Mouse (Mus musculus): ENCODE measurements around the gene Hnrnpl. TPM values are rescaled to one million over a fixed set of nuclear protein-coding genes. Genes with fewer than 3 reads are reported as not detected.

The Hnrnpl gene
- total and polyA plus RNA-seq, 2 experiments from 2014 or later, result 171 to 259 TPM

- WGBS, result 60% methylated on average over 8 of the region's 8 CpGs
- no peak for ATAC-seq (ENCODE audit: insufficient read depth, low read depth)
- H3K27me3 ChIP-seq (ENCODE audit: control insufficient read depth, insufficient read depth, low read length), result no peaks in the 10 kb centered on the region
Observed at GRCm38 (mm10) chr7:28790066-28790806, 18.1 kb upstream of the Hnrnpl start.

GRCm38 (mm10) chr7:28791706-28792105 is 16.6 kb upstream of the Hnrnpl start:
- TF ChIP-seq EP300 (IDR thresholded peaks at IDR 0.05; ENCODE audit: low read depth) (no peak), CTCF (IDR thresholded peaks at IDR 0.05; ENCODE audit: low read depth) (no peak)
- no peak overlapping the region for H3K4me2 ChIP-seq (ENCODE audit: low read depth, low read length)

More at GRCm38 (mm10) chr7:28790066-28790806, 18.1 kb upstream of the Hnrnpl start:
- no peak overlapping the region for H3K27ac ChIP-seq (ENCODE audit: low read depth)
- no peak for DNase-seq (ENCODE audit: low spot score)
- no peak overlapping the region for H3K4me2 ChIP-seq (ENCODE audit: low read depth, low read length)
- no peaks in the 10 kb centered on the region for H3K9me3 ChIP-seq (replicated peaks; ENCODE audit: control insufficient read depth, low read length)
- no peaks in the 10 kb centered on the region; the same call in 1 of the 2 replicates for H3K4me1 ChIP-seq (ENCODE audit: control insufficient read depth, insufficient read depth)
- peaks cover 16% of the 10 kb centered on the region for H3K36me3 ChIP-seq (replicated peaks; ENCODE audit: control insufficient read depth, insufficient read depth, low read length)
- no peak overlapping the region for H3K9ac ChIP-seq (replicated peaks; ENCODE audit: low read depth, low read length)
- TF ChIP-seq CTCF (IDR thresholded peaks at IDR 0.05; ENCODE audit: low read depth) (peak; percentile 46), EP300 (IDR thresholded peaks at IDR 0.05; ENCODE audit: low read depth) (no peak)
- no peak overlapping the region for H3K4me3 ChIP-seq (ENCODE audit: low read depth, low read length)

GRCm38 (mm10) chr7:28792391-28793185 is 15.8 kb upstream of the Hnrnpl start:
- DNase-seq (ENCODE audit: low spot score) (no peak), ATAC-seq (ENCODE audit: insufficient read depth, low read depth) (no peak)
- Histone ChIP-seq H3K9ac (replicated peaks; ENCODE audit: low read depth, low read length) (no peak overlapping the region), H3K27me3 (ENCODE audit: control insufficient read depth, insufficient read depth, low read length) (no peaks in the 10 kb centered on the region), H3K9me3 (replicated peaks; ENCODE audit: control insufficient read depth, low read length) (no peaks in the 10 kb centered on the region), H3K4me3 (ENCODE audit: low read depth, low read length) (no peak overlapping the region), H3K27ac (ENCODE audit: low read depth) (no peak overlapping the region), H3K36me3 (replicated peaks; ENCODE audit: control insufficient read depth, insufficient read depth, low read length) (peaks cover 6% of the 10 kb centered on the region; the same call in 1 of the 2 replicates), H3K4me2 (ENCODE audit: low read depth, low read length) (no peak overlapping the region), H3K4me1 (ENCODE audit: control insufficient read depth, insufficient read depth) (peaks cover 3% of the 10 kb centered on the region)
- no peak for TF ChIP-seq CTCF (IDR thresholded peaks at IDR 0.05; ENCODE audit: low read depth)
- TF ChIP-seq EP300 (IDR thresholded peaks at IDR 0.05; ENCODE audit: low read depth), result no peak
- WGBS, result 60% methylated on average over 13 of the region's 14 CpGs

More at GRCm38 (mm10) chr7:28791706-28792105, 16.6 kb upstream of the Hnrnpl start:
- H3K4me1 ChIP-seq (ENCODE audit: control insufficient read depth, insufficient read depth), result peaks cover 3% of the 10 kb centered on the region
- H3K27ac ChIP-seq (ENCODE audit: low read depth), result no peak overlapping the region
- H3K9me3 ChIP-seq (replicated peaks; ENCODE audit: control insufficient read depth, low read length), result no peaks in the 10 kb centered on the region
- DNase-seq (ENCODE audit: low spot score) (no peak), ATAC-seq (ENCODE audit: insufficient read depth, low read depth) (no peak)
- H3K9ac ChIP-seq (replicated peaks; ENCODE audit: low read depth, low read length), result no peak overlapping the region
- no peaks in the 10 kb centered on the region for H3K27me3 ChIP-seq (ENCODE audit: control insufficient read depth, insufficient read depth, low read length)
- peaks cover 9% of the 10 kb centered on the region; the same call in 1 of the 2 replicates for H3K36me3 ChIP-seq (replicated peaks; ENCODE audit: control insufficient read depth, insufficient read depth, low read length)
- no peak overlapping the region for H3K4me3 ChIP-seq (ENCODE audit: low read depth, low read length)

- H3K4me1 ChIP-seq (ENCODE audit: control insufficient read depth, insufficient read depth), result peaks cover 3% of the 10 kb centered on the region; the same call in 1 of the 2 replicates
- H3K36me3 ChIP-seq (replicated peaks; ENCODE audit: control insufficient read depth, insufficient read depth, low read length), result no peaks in the 10 kb centered on the region
- TF ChIP-seq EP300 (IDR thresholded peaks at IDR 0.05; ENCODE audit: low read depth) (no peak), CTCF (IDR thresholded peaks at IDR 0.05; ENCODE audit: low read depth) (peak; percentile 35; the same call in 1 of the 2 replicates)
- H3K27ac ChIP-seq (ENCODE audit: low read depth), result no peak overlapping the region
- H3K9ac ChIP-seq (replicated peaks; ENCODE audit: low read depth, low read length), result no peak overlapping the region
- H3K4me3 ChIP-seq (ENCODE audit: low read depth, low read length), result no peak overlapping the region
- WGBS, result 39% methylated on average over 2 of the region's 2 CpGs
- DNase-seq (ENCODE audit: low spot score) (no peak), ATAC-seq (ENCODE audit: insufficient read depth, low read depth) (no peak)
- H3K27me3 ChIP-seq (ENCODE audit: control insufficient read depth, insufficient read depth, low read length), result no peaks in the 10 kb centered on the region
- no peaks in the 10 kb centered on the region for H3K9me3 ChIP-seq (replicated peaks; ENCODE audit: control insufficient read depth, low read length)
- no peak overlapping the region for H3K4me2 ChIP-seq (ENCODE audit: low read depth, low read length)
Observed at GRCm38 (mm10) chr7:28793834-28794233, 14.5 kb upstream of the Hnrnpl start.

- no peaks in the 10 kb centered on the region for H3K36me3 ChIP-seq (replicated peaks; ENCODE audit: control insufficient read depth, insufficient read depth, low read length)
- no peaks in the 10 kb centered on the region for H3K9me3 ChIP-seq (replicated peaks; ENCODE audit: control insufficient read depth, low read length)
- H3K27ac ChIP-seq (ENCODE audit: low read depth), result no peak overlapping the region
- H3K4me2 ChIP-seq (ENCODE audit: low read depth, low read length), result no peak overlapping the region
- H3K4me1 ChIP-seq (ENCODE audit: control insufficient read depth, insufficient read depth), result peaks cover 3% of the 10 kb centered on the region; the same call in 1 of the 2 replicates
- H3K27me3 ChIP-seq (ENCODE audit: control insufficient read depth, insufficient read depth, low read length), result no peaks in the 10 kb centered on the region
- 74% methylated on average over 3 of the region's 3 CpGs for WGBS
- TF ChIP-seq EP300 (IDR thresholded peaks at IDR 0.05; ENCODE audit: low read depth) (no peak), CTCF (IDR thresholded peaks at IDR 0.05; ENCODE audit: low read depth) (no peak)
- no peak overlapping the region for H3K4me3 ChIP-seq (ENCODE audit: low read depth, low read length)
- no peak overlapping the region for H3K9ac ChIP-seq (replicated peaks; ENCODE audit: low read depth, low read length)
- ATAC-seq (ENCODE audit: insufficient read depth, low read depth), result no peak
- no peak for DNase-seq (ENCODE audit: low spot score)
Observed at GRCm38 (mm10) chr7:28794496-28794895, 13.8 kb upstream of the Hnrnpl start.
